Mouse (Mus musculus): Measurements from ENCODE around the gene Gm10964. TPM values are rescaled to one million over a fixed set of nuclear protein-coding genes. Genes with fewer than 3 reads are reported as not detected.

Gm10964 gene
- not detected in 2 replicates for polyA plus RNA-seq (2012; ENCODE audit: low replicate concordance)

DNA sequence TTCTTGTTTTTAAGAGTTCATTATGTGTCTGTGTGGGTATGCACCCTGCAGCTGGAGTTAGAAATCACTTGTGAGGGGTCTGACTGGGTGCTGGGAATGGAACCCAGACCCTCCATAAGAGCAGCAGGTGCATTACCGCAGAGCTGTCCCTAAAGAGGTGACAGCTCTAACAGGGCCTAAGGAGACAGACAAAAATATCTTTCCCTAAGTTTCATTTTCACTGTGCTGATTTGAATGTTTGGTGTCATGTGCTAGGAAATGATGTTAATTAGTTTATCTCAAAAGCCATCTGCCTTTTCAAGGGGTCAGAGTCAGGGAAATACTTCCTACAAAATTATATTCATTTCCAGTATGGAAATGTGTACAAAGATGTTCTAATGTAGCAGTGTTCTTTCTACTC is at the start of gene Gm10964:
Gene Gm10964, plus strand, starts transcription at position 38 of the 400 bp plus-strand sequence.

DNA sequence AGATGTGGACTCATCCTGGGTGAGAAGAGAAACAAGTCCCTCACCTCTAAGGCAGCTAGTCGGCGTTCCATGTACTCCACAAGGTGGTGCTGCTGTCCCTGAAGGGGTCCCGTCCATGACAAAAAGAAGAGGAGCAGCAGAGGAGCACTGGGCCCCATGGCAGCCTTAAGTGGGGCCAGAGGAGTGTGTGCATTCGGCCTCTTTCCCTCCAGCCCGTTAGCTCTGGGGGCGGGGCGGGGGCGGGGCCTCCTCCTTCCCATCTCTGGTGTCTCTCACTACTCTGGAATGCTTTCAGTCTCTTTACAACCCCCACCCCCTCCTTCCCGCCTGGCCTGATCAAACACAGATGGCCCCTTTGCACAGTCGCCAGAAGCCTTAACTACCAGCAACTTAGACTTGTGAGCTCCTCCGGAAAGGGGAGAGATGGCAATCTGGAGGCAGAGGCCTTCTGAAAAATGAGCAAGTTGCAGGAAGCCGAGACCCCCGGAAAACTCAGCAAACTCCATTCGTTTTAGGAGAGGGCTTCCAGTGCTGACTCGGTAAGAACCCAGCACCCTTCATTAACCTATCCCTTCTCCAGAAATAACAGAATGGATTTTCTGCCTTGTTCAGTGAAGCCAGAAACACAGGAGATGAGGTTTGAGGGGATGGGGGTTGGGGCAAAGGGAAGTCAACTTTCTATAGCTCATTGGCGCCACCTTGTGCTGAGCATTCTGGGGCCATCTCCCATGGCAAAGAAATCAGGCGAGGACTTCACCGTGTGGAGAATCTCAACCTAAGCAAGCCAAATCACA is 1.2 kb upstream of the Gm10964 start, which contains the start of gene Olfml3:
Gene Olfml3, minus strand, starts transcription at position 224 of the 794 bp plus-strand sequence.

DNA sequence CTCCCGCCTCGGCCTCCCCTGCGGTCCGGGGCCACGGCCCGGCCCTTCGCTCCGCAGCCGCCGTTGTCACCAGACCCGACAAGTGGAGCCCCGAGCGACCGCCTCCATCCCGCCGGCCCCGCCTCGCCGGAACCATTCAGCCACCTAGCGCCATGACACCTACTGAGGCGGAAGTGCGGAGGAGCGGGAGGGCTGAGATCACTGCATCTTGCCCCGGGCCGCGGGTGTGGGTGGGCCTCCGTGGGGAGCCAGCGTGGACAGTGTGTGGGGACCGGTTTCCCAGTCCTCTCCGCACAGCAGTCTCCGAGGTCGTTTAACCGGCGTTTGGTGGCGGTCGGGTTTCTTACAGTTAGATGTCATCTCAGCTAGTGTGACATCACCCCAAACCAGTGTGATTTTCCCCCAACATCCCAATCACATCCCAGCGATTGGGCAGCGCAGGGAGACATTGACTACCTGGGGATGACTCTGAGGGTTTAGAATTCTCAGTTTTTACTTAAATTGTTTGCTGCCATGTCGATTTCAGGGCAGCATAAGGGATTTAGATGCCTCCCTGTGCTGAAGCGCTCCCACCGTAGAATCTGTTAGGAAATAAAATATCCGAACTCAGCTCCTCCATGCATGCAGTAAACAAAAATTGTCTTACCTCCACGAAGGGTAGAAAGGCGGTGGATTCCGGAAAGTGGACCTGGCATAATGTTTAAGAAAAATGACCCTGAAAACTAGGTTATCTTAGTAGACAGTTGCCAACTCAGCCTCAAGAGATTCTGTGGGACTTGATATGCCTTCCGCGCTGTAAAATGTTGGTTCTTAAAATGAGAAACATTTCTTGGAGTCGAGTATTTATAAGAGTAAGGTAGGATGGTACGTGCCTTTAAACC is 52.3 kb downstream of the Gm10964 start, which contains the start of gene Hipk1:
Gene Hipk1, minus strand, starts transcription at position 334 of the 881 bp plus-strand sequence.

Other genes starting within 250 kb of the Gm10964 start
- not detected in 2 replicates for gene Syt6, start 164.1 kb upstream of the Gm10964 start, polyA plus RNA-seq (2012; ENCODE audit: low replicate concordance)
- 0.09 TPM in 1 of 2 replicates, not detected in the other for gene Atg4a-ps, start 93.3 kb upstream of the Gm10964 start, polyA plus RNA-seq (2012; ENCODE audit: low replicate concordance)
- gene Olfml3, start 1.4 kb upstream of the Gm10964 start, polyA plus RNA-seq (2012; ENCODE audit: low replicate concordance): 0.11 and 0.28 TPM in 2 replicates
- 103 and 159 TPM in 2 replicates for gene Hipk1, start 52.2 kb downstream of the Gm10964 start, polyA plus RNA-seq (2012; ENCODE audit: low replicate concordance)
- gene Dclre1b, start 70.1 kb downstream of the Gm10964 start, polyA plus RNA-seq (2012; ENCODE audit: low replicate concordance): 2.9 and 7.6 TPM in 2 replicates
- gene Ap4b1, start 70.2 kb downstream of the Gm10964 start, polyA plus RNA-seq (2012; ENCODE audit: low replicate concordance): 4.0 and 4.4 TPM in 2 replicates
- 0.42 and 0.99 TPM in 2 replicates for gene Gm43064, start 70.2 kb downstream of the Gm10964 start, polyA plus RNA-seq (2012; ENCODE audit: low replicate concordance)
- 0.10 and 0.31 TPM in 2 replicates for gene Bcl2l15, start 93.2 kb downstream of the Gm10964 start, polyA plus RNA-seq (2012; ENCODE audit: low replicate concordance)
- gene Ptpn22, start 120.4 kb downstream of the Gm10964 start, polyA plus RNA-seq (2012; ENCODE audit: low replicate concordance): 12.5 and 13.9 TPM in 2 replicates
- 22.5 and 50.8 TPM in 2 replicates for gene Rsbn1, start 174.8 kb downstream of the Gm10964 start, polyA plus RNA-seq (2012; ENCODE audit: low replicate concordance)
- gene Phtf1, start 228.7 kb downstream of the Gm10964 start, polyA plus RNA-seq (2012; ENCODE audit: low replicate concordance): 14.5 and 34.7 TPM in 2 replicates